Mouse (Mus musculus): Measurements from ENCODE around the gene Tent4a.

GRCm38 (mm10) chr13:69479906-69480305 lies 54.5 kb downstream of the Tent4a start:
- TF ChIP-seq POLR2A (IDR thresholded peaks at IDR 0.05; ENCODE audit: control insufficient read depth, low read depth, low read length) (no peak), CTCF (IDR thresholded peaks at IDR 0.05; ENCODE audit: control insufficient read depth, insufficient read depth, insufficient replicate concordance, low read depth, low read length) (no peak)

Measured in testis, adult 2 months (tissue).